Mouse (Mus musculus): Measurements from ENCODE around the gene Cnot1. TPM values are rescaled to one million over a fixed set of nuclear protein-coding genes. Genes with fewer than 3 reads are reported as not detected.

The Cnot1 gene
- total and polyA plus RNA-seq, 3 experiments, result 119 to 3,440 (median 259) TPM

DNA sequence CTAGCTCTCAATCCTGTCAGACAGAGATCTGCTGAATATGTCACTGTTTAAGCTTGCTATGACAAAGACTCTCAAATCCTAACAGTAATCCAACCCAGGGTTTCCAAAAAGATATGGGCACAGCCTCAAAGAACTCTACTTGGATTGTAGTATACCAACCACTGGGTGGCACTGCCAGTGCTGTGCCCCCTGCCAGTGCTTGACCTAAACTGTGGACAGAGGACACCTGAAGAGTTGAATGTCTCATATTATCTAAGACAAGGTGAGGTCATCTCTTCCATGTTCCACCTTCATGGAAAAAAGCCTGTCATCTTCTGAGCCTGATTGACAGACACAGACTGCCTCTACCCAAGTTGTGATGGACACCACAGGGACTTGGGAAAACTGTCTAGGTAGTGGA, 24.6 kb downstream of the Cnot1 start:
- DNase-seq (ENCODE audit: low read depth, low spot score), result no peak
- H3K9ac ChIP-seq (ENCODE audit: control insufficient read depth, low read depth, low read length, poor library complexity, severe bottlenecking), result no peak overlapping the region
- no peak overlapping the region for H3K27ac ChIP-seq (ENCODE audit: control insufficient read depth, low read depth, low read length)
- no peak overlapping the region for H3K4me3 ChIP-seq (ENCODE audit: control insufficient read depth in 1 of 2, insufficient read depth in 1 of 2, low read depth in 2 of 2, low read length in 2 of 2)
- H3K27me3 ChIP-seq (ENCODE audit: control insufficient read depth in 1 of 2, insufficient read depth in 2 of 2, low read length in 2 of 2), result no peaks in the 10 kb centered on the region
- H3K4me1 ChIP-seq (ENCODE audit: control insufficient read depth in 1 of 2, insufficient read depth in 2 of 2, low read length in 2 of 2), result peaks cover 0 to 12% of the 10 kb centered on the region in 2 experiments; a peak in 3 of 4 replicates
- peaks cover 43% of the 10 kb centered on the region for H3K79me2 ChIP-seq (ENCODE audit: control insufficient read depth, insufficient read depth, low read length, poor library complexity)
- H3K9me3 ChIP-seq (replicated peaks; ENCODE audit: insufficient read depth, low read length), result no peaks in the 10 kb centered on the region
- no peak for TF ChIP-seq ZKSCAN1 (IDR thresholded peaks at IDR 0.05; ENCODE audit: low read depth, low read length)
- TF ChIP-seq UBTF (IDR thresholded peaks at IDR 0.05; ENCODE audit: borderline replicate concordance, insufficient read depth, low read depth, low read length), result no peak
- no peak for TF ChIP-seq E2F4 (IDR thresholded peaks at IDR 0.05; ENCODE audit: borderline replicate concordance, low read depth, low read length)
- no peak for TF ChIP-seq MXI1 (IDR thresholded peaks at IDR 0.05; ENCODE audit: low read depth, low read length)
- no peak for TF ChIP-seq MAFK (IDR thresholded peaks at IDR 0.05; ENCODE audit: borderline replicate concordance, low read depth, low read length)
- TF ChIP-seq HCFC1 (IDR thresholded peaks at IDR 0.05; ENCODE audit: low read depth, low read length), result no peak
- TF ChIP-seq CHD1 (IDR thresholded peaks at IDR 0.05; ENCODE audit: low read depth, low read length), result no peak
- no peak for TF ChIP-seq ZNF384 (IDR thresholded peaks at IDR 0.05; ENCODE audit: low read depth, low read length)
- TF ChIP-seq CHD2 (IDR thresholded peaks at IDR 0.05; ENCODE audit: low read length), result no peak
- TF ChIP-seq ELF1 (IDR thresholded peaks at IDR 0.05; ENCODE audit: low read depth, low read length), result no peak
- TF ChIP-seq MYC (IDR thresholded peaks at IDR 0.05; ENCODE audit: low read depth, low read length), result no peak
- no peak for TF ChIP-seq POLR2A (IDR thresholded peaks at IDR 0.05; ENCODE audit: control insufficient read depth in 1 of 2, insufficient read depth in 1 of 2, low read depth in 1 of 2, low read length in 2 of 2, poor library complexity in 1 of 2)
- TF ChIP-seq POLR2AphosphoS5 (IDR thresholded peaks at IDR 0.05; ENCODE audit: borderline replicate concordance, low read depth, low read length), result no peak
- TF ChIP-seq RCOR1 (IDR thresholded peaks at IDR 0.05; ENCODE audit: low read depth, low read length), result no peak
- TF ChIP-seq NRF1 (IDR thresholded peaks at IDR 0.05; ENCODE audit: insufficient read depth, low read depth, low read length, poor library complexity, severe bottlenecking), result no peak
- TF ChIP-seq RAD21 (IDR thresholded peaks at IDR 0.05; ENCODE audit: low read depth, low read length), result no peak
- peaks cover 7 to 53% of the 10 kb centered on the region in 2 experiments for H3K36me3 ChIP-seq (ENCODE audit: control insufficient read depth in 1 of 2, insufficient read depth in 2 of 2, low read length in 2 of 2)

DNA sequence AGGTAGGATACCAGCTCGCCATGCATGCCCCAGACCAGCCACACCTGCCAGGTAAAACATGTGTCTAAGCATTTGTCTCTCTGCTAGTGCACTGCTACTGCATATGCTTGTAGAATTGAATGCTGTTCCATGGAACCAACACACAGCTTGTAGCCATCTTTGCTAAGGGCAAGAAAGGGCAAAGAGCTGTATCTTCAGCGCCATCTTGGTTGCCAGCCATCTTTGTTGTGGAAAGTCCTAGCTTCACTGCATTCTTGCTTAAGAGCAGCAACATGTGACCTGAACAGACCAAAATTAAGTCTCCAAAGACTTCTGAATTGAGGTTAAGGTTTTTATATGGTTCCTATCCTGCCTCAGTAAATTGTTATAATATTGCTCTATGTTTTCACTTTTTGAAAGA, 25.5 kb downstream of the Cnot1 start:
- DNase-seq (ENCODE audit: low read depth, low spot score), result no peak
- Histone ChIP-seq H3K79me2 (ENCODE audit: control insufficient read depth, insufficient read depth, low read length, poor library complexity) (peaks cover 46% of the 10 kb centered on the region), H3K4me3 (ENCODE audit: control insufficient read depth in 1 of 2, insufficient read depth in 1 of 2, low read depth in 2 of 2, low read length in 2 of 2) (no peak overlapping the region), H3K27me3 (ENCODE audit: control insufficient read depth in 1 of 2, insufficient read depth in 2 of 2, low read length in 2 of 2) (no peaks in the 10 kb centered on the region), H3K36me3 (ENCODE audit: control insufficient read depth in 1 of 2, insufficient read depth in 2 of 2, low read length in 2 of 2) (peaks cover 10 to 52% of the 10 kb centered on the region in 2 experiments), H3K4me1 (ENCODE audit: control insufficient read depth in 1 of 2, insufficient read depth in 2 of 2, low read length in 2 of 2) (peaks cover 0 to 12% of the 10 kb centered on the region in 2 experiments; a peak in 3 of 4 replicates), H3K9me3 (replicated peaks; ENCODE audit: insufficient read depth, low read length) (no peaks in the 10 kb centered on the region), H3K9ac (ENCODE audit: control insufficient read depth, low read depth, low read length, poor library complexity, severe bottlenecking) (no peak overlapping the region), H3K27ac (ENCODE audit: control insufficient read depth, low read depth, low read length) (no peak overlapping the region)
- TF ChIP-seq MYB (IDR thresholded peaks at IDR 0.05; ENCODE audit: low read depth, low read length) (no peak), ZKSCAN1 (IDR thresholded peaks at IDR 0.05; ENCODE audit: low read depth, low read length) (no peak), MAZ (IDR thresholded peaks at IDR 0.05; ENCODE audit: low read depth, low read length) (no peak), MAFK (IDR thresholded peaks at IDR 0.05; ENCODE audit: borderline replicate concordance, low read depth, low read length) (no peak), JUND (IDR thresholded peaks at IDR 0.05; ENCODE audit: low read depth, low read length) (no peak), ZMIZ1 (IDR thresholded peaks at IDR 0.05; ENCODE audit: low read depth, low read length) (no peak), ELF1 (IDR thresholded peaks at IDR 0.05; ENCODE audit: low read depth, low read length) (no peak)
